Mouse (Mus musculus) liver, embryonic 14.5 days (tissue): ENCODE measurements at regions not wholly inside any gene's neighbourhood (a gene's known extent, or its start where the extent isn't known, plus 50 kb on each side); places are given as distances from the start of the nearest gene placed in this dataset.

Source experiments
- CTCF ChIP-seq: IDR thresholded peaks from 2 replicates; pipeline ENCODE4 v1.5.1; 2016; ENCODE audit warnings: antibody characterized with exemption, low read depth, control low read depth
- EP300 ChIP-seq: IDR thresholded peaks from 2 replicates; pipeline ENCODE4 v1.6.1; 2016; ENCODE audit warnings: antibody characterized with exemption, low read depth

GRCm38 (mm10) chr2:174548776-174549175, 75.9 kb upstream of the Prelid3b start:
- TF ChIP-seq CTCF (no peak), EP300 (no peak)
